Mouse (Mus musculus) frontal cortex, postnatal 14 days (tissue): ENCODE results near the gene Ntm.

Experiments
- DNase-seq, 2 experiments: peaks; one replicate each; pipeline ENCODE4 v3.0.0; 2022; ENCODE audit warnings: low spot score in 2 of 2

The Ntm gene

DNA sequence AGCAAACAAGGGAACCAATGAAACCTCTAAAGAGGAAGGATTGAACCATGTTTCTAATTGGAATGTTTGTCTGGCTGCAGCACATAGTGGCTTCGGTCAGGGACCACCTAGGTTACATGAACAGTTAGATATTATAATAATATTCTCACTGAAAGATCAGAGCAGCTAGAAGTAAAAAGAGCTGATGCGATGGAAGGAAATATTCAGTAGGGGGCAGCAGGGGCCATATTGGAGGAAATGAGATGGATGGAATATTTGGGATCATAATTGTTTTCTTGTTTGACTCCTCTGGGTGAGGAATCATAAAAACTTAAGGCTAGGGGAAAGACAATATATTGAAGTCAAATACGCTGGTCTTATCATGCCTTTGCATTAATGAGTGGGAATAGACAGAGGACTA lies 726.2 kb downstream of the Ntm start:
- DNase-seq: no peak

DNA sequence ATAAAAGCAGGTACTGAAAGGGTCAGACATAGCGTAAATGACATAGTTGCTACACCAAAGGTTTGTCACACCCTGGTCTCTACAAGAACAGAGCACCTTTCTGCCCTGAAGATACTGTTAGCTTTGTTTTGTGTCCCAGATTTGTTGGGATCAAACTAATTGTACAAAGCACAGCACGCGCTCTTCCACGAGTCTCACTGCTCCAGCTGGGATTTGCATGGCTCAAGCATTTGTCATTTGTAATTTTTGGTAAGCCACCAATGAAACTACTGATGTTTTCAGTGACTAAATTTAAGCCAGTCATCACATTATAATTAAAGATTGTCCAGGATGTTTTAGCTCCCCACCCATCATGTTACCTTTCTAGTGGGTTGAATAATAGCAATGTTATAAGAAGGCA lies 735.2 kb downstream of the Ntm start:
- DNase-seq: no peak

DNA sequence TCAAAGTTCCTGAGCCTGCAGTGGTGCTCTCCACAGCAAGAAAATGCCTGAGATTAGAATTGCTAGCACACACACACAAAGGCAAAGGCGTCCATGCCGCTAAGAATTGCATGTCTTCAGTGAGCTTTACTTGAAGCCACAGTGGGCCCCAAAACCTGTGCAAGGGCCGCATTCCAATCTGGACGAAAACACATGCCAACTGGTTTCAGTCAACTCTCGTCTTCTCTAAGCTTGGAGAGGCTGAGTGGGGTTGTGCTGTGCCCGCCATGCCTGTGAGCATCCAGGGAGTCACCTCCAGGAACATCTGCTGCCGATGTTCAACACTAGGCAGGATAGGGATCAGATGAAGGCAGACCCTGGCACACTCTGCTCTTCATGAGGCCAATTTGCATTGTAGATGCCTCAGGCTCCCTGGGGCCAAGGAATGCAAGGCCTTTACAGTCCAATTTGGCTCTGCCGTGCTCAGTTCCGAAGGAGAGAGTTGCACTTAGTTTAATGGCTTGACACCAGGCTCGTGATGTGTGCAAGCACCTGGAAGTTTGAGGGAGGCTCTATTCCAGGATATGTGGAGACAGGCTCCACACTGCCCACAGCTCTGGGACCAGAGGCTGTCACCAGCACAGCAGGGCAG lies 739.9 kb downstream of the Ntm start:
- no peak for DNase-seq

DNA sequence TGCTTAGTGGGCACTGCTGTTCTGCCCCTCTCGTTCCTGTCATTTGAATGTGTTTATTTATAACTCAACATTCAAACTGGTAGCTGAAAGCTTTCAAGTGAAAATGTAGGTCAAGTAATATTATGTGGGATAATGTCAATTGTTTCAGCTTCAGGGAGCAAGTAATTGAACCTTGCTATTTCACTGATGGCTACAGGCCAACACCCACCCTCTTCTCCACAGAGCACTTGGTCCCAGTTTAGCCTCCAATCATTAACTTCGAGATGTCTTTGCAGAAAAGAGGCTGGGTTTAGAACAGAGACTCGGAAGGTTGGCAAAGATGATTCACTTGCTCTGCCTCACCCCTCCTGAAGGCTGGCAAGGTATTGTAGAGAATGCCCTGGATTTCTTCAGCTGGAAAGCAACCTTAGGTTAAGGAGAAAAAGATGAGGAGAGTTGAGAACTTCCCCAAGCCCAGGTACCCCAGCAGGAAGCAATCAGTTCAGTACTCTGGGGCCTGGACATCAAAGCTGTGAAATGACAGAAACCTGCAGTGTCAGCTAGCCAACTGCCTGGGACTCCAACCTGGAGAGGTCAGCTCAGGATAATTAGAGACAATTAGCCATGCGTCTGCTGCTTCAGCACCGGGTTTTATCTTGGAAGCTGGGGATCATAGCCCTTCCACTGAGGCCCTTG lies 741.9 kb downstream of the Ntm start:
- no peak for DNase-seq

DNA sequence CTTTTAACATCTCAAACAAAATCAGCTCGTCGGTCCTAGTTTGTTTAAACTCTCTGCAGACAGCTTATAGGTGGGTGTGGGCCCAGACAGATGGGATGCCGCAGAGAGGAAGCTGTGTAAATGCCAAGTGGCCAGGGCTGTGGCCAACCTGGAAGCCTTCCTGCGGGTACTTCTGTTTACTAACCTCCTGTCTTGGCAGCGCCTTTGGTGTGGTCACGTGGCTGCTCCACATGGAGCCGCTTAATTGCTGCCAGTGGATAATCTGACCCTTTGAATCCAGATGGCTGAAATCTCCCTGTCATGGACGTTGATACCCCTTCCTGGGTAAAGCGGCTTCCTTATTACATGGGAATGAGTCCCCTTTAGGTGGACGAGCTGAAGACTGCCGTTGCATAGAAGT lies 742.4 kb downstream of the Ntm start:
- peak in 1 of 2 experiments; percentile 17 for DNase-seq

DNA sequence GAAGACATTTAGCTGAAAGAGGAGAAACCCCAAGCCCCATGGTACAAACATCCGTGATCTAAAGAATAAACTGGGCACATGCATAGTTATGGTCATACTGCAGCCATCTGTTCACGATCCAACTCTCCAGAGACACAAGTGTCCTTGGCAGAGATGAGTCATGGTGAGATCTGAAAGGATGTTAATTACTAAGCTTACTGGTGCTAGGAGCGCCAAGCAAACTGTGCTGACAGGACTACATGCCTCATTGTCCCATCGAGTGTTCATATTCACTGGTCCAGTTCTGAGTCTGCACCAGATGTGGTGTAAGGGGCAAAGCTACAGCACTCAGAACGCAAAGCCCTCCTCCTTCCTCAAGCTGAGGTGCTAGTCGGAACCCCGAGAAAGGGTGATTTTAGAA lies 745.0 kb downstream of the Ntm start:
- DNase-seq: no peak

DNA sequence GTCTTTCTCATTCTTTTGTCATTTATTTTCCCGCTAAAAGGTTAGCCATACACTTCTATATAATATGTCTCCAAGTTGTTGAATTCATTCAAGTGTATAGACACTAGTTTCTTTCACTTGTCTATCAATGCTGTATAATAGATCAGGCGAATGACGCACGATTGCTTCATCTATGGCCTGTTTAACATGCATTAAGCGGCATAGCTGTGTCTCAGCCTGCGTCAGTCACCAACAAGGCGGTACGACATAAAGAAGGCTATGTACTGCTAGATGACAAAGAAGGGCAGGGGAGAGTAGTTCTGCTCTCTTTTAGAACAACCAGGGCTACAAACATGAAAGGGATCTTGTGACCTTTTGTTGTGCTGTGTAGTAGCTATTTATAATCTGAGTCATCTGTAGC lies 746.4 kb downstream of the Ntm start:
- DNase-seq: no peak

DNA sequence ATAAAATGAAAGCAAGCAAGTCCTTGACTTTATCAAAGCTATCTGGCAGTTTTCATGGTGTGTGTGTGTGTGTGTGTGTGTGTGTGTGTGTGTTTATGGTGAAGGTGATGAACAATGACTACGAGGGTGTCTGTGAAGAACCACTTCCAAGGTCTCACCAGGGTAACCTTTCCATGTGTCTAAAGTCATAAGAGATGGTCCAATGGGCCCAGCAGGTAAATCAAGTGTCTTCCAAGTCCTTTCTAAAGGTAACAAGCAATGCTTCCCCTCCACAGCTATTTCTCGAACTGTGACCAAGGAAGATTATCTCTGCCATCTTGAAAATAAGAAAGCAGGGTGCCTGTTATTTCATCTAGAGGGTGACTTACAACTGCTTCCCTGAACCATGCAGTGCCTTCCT lies 747.1 kb downstream of the Ntm start:
- no peak for DNase-seq

DNA sequence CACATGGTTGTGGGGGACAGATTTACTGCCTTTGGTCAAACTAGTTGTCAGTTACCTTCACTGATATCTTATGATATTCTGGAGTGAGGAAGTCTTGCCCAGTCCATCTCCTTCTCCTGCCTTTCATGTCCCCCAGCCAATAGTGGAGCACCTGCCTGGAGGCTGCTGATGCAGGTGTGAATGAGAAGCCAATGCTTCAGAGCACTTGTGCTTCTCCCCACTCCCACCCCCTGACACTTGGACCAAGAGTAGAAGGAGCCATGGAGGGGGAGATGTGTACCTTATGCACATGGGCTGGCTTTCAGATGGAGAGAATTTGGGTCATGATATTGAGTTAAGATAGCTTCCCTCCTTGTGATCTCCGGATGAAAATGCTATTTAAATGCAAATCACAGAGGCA lies 747.7 kb downstream of the Ntm start:
- no peak for DNase-seq

DNA sequence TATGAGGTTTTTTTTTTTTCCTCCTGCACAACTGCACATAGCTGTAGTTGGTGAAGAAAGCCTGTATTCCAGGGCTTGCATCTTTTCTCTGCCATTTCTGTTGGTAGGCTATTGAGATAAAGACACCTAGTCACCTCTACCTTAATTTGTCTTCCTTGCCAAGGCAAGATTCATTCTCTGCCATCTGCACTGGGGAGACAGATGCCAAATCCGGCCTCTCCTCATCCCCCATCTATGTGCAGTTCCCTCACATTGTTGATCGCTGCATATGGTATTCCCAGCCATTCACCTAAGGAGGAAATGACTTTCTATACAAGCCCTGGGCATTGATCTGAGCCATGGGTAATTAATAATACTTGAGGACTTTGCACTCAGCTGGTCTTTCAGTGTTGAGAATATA lies 753.7 kb downstream of the Ntm start:
- DNase-seq: no peak

DNA sequence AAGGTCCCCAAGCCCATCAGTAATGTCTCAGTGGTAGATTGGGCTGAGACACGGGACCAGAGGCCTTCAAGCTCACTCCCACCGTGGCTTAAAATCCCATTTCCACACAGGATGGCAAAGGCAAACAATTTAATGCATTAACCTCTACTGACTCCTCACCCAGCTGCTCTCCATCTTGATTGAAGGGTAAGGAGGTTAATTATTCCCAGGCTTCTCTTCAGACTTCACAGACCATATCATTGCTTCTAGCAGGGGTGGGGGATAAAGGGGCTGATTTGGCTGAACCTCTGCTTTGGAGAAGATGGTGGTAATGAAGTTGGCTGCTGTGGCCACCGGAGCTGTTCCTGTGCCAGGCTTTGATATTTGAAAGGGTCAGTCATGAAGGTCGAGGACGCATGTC lies 754.8 kb downstream of the Ntm start:
- no peak for DNase-seq

DNA sequence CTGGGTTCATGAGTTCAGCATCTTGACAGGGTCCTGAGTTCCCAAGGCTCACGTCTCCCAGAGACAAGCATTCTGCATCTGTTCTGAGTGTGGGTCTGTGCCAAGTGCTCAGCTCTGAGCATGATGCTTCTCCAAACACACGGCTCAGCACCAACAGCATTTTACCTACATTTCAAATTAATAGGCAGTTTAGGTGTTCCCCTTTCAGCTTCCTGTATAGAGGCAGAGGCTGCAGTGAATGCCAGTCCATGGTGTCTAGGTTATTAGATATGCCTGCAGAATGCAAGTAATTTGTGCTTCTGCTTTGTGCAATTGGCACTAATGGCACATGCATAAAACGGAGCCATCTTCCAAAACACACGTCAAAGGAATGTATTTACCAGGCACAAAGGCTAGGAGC lies 757.3 kb downstream of the Ntm start:
- DNase-seq: no peak

DNA sequence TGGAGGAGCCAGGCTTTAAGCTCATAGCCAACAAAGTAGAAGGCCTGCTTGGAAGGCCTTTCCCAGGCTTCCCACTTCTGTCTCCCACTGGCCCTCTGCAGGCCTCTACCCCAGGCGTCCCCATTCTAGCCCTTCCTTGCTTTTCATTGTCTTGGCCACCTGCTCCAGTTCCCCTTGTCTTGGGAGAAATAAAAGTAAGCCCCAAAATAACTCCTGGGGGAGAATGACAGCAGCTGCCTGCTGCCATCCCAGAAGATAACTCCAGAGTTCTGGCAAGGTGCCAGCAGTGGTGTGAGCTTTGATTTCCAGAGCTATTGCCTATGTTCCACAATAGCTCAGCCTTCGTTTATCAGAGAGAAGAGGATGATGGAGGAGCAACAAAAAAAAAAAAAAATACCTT lies 760.7 kb downstream of the Ntm start:
- DNase-seq: no peak

DNA sequence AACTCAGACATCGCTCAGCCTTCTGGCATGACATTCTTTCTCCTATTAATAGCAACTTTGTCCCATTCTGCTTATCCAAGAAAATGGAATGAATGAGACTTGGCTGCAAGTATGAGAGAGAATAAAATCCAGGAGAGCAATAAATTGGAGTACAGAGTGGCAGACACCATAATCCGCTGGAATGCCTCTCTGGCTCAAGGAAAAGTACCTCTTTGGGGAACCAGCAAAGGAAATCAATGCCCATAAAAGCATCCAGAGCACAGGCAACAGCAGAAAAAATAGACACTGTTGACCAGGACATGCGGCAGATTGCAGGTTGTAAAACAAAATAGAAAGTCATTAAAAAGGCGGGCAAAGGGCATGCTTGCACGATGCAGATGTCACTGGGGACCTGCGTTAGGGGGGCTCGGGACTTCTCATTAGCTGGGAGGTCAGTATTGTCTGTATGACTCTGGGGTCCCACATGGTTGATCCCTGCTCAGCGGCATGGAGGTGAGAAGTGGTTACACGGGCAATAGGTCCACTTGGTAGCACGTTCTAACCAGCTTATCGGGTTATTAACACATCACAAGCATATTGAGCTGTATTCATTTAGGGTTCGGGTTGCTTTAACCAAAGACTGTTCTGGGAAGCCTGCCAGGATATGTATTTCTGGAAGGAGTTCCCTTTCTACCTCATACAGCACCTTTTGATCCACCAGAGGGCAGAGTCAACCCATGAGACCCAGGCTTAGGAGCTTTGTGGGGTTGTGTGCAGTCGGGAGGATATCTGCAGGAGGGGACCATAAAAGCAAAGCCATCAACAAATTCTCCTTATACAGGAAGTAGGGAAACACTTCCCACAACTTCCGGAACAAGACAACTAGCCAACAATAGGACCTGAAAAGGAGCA lies 761.5 kb downstream of the Ntm start:
- DNase-seq: peak; percentile 30 to 36

DNA sequence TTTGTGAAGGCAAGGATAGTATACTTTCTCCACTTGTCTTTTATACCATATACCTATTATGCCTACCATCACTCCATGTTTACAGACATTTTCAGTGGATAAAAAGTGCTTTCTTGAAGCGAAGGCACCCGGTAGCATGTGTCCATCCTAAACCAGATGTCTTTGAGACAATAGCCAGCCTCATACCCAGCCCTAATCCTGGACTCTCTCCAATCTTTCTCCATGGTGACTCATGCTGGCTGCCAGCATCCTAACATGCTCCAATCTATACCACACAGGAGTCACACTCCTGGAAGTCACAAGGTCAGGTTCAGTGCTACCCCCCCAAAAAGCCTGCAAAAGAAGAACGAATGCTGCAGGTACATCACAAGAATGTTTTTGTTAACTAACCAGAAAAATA lies 765.9 kb downstream of the Ntm start:
- DNase-seq: no peak

DNA sequence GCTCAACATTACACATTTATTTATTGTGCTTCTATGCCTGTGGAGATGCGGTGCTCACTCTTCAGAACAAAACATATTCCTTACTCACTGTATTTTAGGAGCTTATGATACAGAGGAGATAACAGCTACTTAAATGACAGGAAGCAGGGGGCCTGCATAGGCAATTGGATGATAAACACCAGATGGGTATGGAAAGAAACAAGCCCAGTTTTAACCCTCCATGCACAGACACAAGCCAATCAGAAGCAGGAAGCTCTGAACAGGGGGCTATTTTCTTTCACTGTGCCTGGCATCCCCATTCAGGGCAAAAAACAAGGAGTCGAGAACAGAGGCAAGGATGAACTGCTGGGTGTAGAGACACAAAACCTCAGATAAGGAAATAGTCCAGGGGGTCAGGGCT lies 768.7 kb downstream of the Ntm start:
- no peak for DNase-seq

DNA sequence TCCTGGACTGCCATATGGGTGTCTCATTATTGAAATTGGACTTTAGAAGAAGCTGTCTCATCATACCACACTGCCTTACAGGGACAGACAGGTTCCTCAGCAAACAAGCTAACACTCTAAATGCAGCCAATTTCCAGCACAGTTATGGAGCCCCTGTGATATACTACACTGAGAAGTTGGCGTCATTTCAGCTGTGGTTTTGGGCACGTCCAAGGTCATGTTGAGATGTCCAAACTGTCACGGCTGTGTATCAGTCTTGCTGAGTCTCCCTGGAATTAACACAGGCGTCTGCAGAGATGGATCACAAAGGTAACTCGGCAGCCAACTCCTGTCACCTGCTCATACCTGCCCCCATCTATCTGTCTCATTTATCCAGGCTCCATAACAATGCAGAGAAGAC lies 779.9 kb downstream of the Ntm start:
- DNase-seq: no peak

DNA sequence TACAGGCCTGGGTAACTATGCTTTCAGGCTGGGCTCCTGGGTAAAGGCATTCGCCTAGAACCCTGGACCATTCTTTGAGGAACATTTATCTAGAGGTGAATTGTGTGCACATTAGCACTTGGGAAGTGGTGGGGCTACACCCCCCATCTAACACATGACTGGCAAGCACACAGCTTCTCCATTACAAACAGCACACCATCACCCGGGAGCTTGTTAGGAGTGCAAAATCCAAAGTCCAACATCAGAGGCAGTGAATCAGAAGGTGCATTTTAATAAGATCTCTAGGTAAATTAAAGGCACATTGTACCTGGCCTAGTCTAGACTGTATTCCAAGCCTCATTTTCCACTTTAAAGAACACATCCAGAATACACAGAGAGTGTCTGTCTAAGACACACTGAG lies 781.3 kb downstream of the Ntm start:
- no peak for DNase-seq

DNA sequence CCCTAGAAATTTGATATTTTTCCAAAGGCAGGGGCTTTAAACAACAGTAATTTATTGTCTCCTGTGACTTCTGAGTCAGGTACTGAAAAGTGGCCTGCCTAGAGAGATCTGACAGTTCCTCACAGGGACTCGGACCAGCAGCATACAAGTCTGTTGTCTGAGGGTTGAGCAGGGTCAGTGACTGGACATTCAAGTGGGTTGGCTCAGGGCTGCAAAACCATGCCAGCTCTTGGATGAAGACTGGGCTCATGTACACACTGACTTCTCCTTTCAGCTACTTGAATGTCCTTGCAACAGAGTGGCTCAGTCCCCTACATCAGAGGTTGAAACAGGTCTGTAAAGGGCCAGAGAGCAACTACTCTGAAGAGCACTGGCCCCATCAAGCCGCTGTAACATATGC lies 797.2 kb downstream of the Ntm start:
- no peak for DNase-seq

DNA sequence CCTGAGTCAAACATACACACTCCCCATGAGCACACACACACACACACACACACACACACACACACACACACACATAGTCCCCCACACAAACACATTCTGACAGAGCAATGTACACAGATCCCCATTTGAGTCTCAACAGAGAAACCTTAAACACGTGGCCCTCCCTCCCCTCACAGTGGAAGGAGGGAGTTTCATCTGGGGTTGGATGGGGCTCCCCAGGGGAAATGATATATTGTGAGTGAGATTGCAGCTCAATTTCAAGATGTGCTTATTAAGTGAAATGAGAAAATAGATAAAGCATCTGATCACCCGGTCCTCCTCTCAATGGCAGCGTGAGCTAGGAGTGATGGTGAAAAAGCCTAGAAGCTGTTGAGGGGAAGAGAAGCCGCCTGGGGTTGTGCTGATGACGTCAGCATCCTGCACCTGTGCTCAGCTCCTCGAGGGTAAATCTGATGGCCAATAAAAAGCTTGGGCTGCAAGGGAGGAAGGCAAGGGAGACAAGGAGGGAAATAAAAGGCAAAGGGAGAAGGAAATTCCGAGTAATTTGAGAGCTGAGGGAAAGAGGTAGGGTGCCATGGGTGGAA lies 801.8 kb downstream of the Ntm start:
- no peak for DNase-seq

DNA sequence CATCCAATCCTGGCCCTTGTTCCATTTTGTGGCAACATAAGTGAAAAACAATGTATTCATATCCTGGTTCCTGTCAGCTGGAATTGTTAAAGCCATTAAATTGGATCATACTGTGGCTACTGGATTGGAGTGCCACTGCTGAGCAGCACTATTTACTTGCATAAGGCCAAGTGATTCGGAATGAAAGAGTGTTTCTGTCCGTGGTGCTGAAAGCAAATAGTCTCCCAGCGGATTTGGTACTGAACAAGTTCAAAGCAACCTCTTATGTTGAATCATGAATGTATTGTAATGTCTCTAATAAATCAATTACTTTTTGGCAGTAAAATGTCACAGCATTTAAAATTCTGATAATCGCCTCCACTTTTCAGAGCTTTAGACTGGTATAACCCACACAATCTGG lies 817.0 kb downstream of the Ntm start:
- DNase-seq: no peak

DNA sequence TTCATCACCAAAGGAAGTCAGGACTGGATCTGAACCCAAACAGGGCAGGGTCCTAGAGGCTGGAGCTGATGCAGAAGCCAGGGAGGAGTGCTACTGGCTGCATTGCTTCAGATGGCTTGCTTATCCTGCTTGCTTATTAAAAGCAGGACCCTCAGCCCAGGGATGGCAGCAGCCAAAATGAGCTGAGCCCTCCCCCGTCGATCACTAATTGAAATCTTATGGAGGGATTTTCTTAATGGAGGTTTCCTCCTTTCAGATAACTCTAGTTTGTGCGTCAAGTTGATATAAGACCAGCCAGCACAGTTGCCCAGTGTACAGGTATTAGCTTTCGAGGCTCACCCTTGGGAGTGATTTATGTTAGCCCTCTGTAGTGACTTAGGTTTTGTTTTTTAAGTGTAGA lies 826.9 kb downstream of the Ntm start:
- DNase-seq: no peak
